Mouse (Mus musculus) CD8-positive naive resting alpha-beta T cell, adult 2 months (primary cell): ENCODE results near the gene Tatdn3.
"Not testable (repeated sequence)": the region's sequence is repeated elsewhere in the genome, so short reads cannot be mapped to it uniquely, and the experiment has no call there.

Experiments used
- DNase-seq, 2 experiments: peaks; one replicate each; pipeline ENCODE4 v3.0.0; 2022; ENCODE audit warnings: low read depth in 2 of 2, low spot score in 2 of 2

The Tatdn3 gene

GRCm38 (mm10) chr1:191036554-191037334, 26.0 kb downstream of the Tatdn3 start, which contains the start of gene Spata45:
Spata45 (plus strand) TSS chr1:191036639.
- no peak for DNase-seq

- no peak for DNase-seq
These were observed 27.1 kb downstream of the Tatdn3 start for GRCm38 (mm10) chr1:191035649-191036048.

GRCm38 (mm10) chr1:191030922-191031425, 31.8 kb downstream of the Tatdn3 start:
- not testable (repeated sequence) for DNase-seq

- DNase-seq: no peak
These were observed 32.5 kb downstream of the Tatdn3 start for GRCm38 (mm10) chr1:191030182-191030581.

- peak; percentile 97 to 98 for DNase-seq
These were observed 36.6 kb downstream of the Tatdn3 start, which contains the start of gene Flvcr1 for GRCm38 (mm10) chr1:191026021-191026713. Flvcr1 (minus strand) TSS chr1:191026158.

- no peak for DNase-seq
These were observed 37.4 kb downstream of the Tatdn3 start for GRCm38 (mm10) chr1:191025016-191026012.

- DNase-seq: not testable (repeated sequence)
These were observed 38.9 kb downstream of the Tatdn3 start for GRCm38 (mm10) chr1:191023806-191024205.

GRCm38 (mm10) chr1:191023140-191023539, 39.6 kb downstream of the Tatdn3 start:
- DNase-seq: no peak

- no peak for DNase-seq
These were observed 41.7 kb downstream of the Tatdn3 start for GRCm38 (mm10) chr1:191021016-191021415.

GRCm38 (mm10) chr1:191020217-191020924, 42.4 kb downstream of the Tatdn3 start:
- DNase-seq: no peak

GRCm38 (mm10) chr1:191019803-191020202, 42.9 kb downstream of the Tatdn3 start:
- DNase-seq: no peak

- DNase-seq: no peak
These were observed 48.5 kb downstream of the Tatdn3 start for GRCm38 (mm10) chr1:191014271-191014670.

GRCm38 (mm10) chr1:191008707-191009106, 54.0 kb downstream of the Tatdn3 start:
- no peak for DNase-seq

- no peak for DNase-seq
These were observed 60.5 kb downstream of the Tatdn3 start for GRCm38 (mm10) chr1:191002201-191002600.

GRCm38 (mm10) chr1:191000686-191001085, 62.0 kb downstream of the Tatdn3 start:
- no peak for DNase-seq

GRCm38 (mm10) chr1:190998027-190998426, 64.7 kb downstream of the Tatdn3 start:
- no peak for DNase-seq

GRCm38 (mm10) chr1:190996346-190996877, 66.3 kb downstream of the Tatdn3 start:
- no peak for DNase-seq
